Mouse (Mus musculus) testis, adult 2 months (tissue): ENCODE data around the gene Ten1.

ENCODE experiments used
- CTCF ChIP-seq: fragments of 200-500 bp; IDR thresholded peaks from 2 replicates; pipeline ENCODE4 v1.5.1; 2012; ENCODE audit warnings: low read depth, mild to moderate bottlenecking, inconsistent platforms, low read length, moderate library complexity; ENCODE audit not compliant: control insufficient read depth, insufficient read depth, insufficient replicate concordance
- POLR2A ChIP-seq: fragments of 200-500 bp; IDR thresholded peaks from 2 replicates; pipeline ENCODE4 v1.6.1; 2012; ENCODE audit warnings: low read depth, mild to moderate bottlenecking, inconsistent platforms, low read length, moderate library complexity; ENCODE audit not compliant: control insufficient read depth

DNA sequence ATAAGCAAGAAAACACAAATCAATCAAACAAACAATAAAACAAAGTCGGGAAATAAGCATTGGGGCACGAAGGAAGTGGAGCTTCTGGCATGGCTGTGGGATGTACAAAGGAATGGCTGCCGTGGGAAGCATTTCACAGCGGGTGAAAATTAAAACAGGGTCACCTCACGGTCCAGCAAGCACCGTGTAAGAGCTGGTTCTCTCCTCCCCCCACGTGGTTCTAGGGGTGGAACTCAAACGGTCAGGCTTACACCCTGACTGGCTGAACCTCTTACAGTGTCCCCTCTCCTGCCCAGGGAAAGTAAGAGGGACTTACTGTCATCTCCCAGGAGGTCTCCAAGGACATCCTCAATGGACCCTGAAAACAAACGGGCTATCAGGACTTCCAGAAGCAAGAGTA lies 35.7 kb upstream of the Ten1 start:
- no peak for TF ChIP-seq POLR2A
- TF ChIP-seq CTCF, result no peak
